Mouse (Mus musculus) adrenal gland, postnatal 14 days (tissue): ENCODE measurements around the gene Dmrtc2. TPM values are rescaled to one million over a fixed set of nuclear protein-coding genes. Genes with fewer than 3 reads are reported as not detected.
A peak's percentile ranks its signal among the peaks of the same experiment; 100 is the strongest.
"Not testable (repeated sequence)": the region's sequence is repeated elsewhere in the genome, so short reads cannot be mapped to it uniquely, and the experiment has no call there.

Experiments used
- DNase-seq: peaks from one replicate; pipeline ENCODE4 v3.0.0; 2021; ENCODE audit warnings: mixed read lengths
- total RNA-seq: library from RNA; stranded (reverse); gene quantifications from 2 replicates; pipeline ENCODE4 v1.2.3, GENCODE M21; 2021

The Dmrtc2 gene
- total RNA-seq, 1 experiment from 2014 or later: not detected

- no peak for DNase-seq
These were observed 777 bp upstream of the Dmrtc2 start for GRCm38 (mm10) chr7:24869080-24869479.

- no peak for DNase-seq
These were observed 7.7 kb downstream of the Dmrtc2 start for GRCm38 (mm10) chr7:24877588-24877987.

- DNase-seq: no peak
These were observed 9.8 kb downstream of the Dmrtc2 start for GRCm38 (mm10) chr7:24879620-24880019.

- DNase-seq: peak; percentile 69
These were observed 12.8 kb downstream of the Dmrtc2 start for GRCm38 (mm10) chr7:24882416-24883199.

- DNase-seq: peak; percentile 99
These were observed 14.2 kb downstream of the Dmrtc2 start, which contains the start of gene Rps19 for GRCm38 (mm10) chr7:24883896-24884692. Gene Rps19 (plus strand): TSS chr7:24884371.

- DNase-seq: peak; percentile 59
These were observed 14.9 kb downstream of the Dmrtc2 start for GRCm38 (mm10) chr7:24884693-24885291.

- no peak for DNase-seq
These were observed 15.8 kb downstream of the Dmrtc2 start for GRCm38 (mm10) chr7:24885468-24886307.

- DNase-seq: peak; percentile 59
These were observed 16.4 kb downstream of the Dmrtc2 start for GRCm38 (mm10) chr7:24886308-24886633.

GRCm38 (mm10) chr7:24887096-24887495 lies 17.2 kb downstream of the Dmrtc2 start:
- no peak for DNase-seq

- no peak for DNase-seq
These were observed 19.8 kb downstream of the Dmrtc2 start for GRCm38 (mm10) chr7:24889431-24890220.

GRCm38 (mm10) chr7:24890281-24891216 lies 20.7 kb downstream of the Dmrtc2 start:
- DNase-seq: peak; percentile 83

- DNase-seq: no peak
These were observed 21.6 kb downstream of the Dmrtc2 start for GRCm38 (mm10) chr7:24891241-24892124.

GRCm38 (mm10) chr7:24892125-24892583 lies 22.3 kb downstream of the Dmrtc2 start:
- DNase-seq: no peak

GRCm38 (mm10) chr7:24895749-24896148 lies 25.9 kb downstream of the Dmrtc2 start:
- DNase-seq: not testable (repeated sequence)

- no peak for DNase-seq
These were observed 26.4 kb downstream of the Dmrtc2 start for GRCm38 (mm10) chr7:24896269-24896668.

GRCm38 (mm10) chr7:24897224-24897623 lies 27.4 kb downstream of the Dmrtc2 start, which contains the start of gene Cd79a:
Gene Cd79a (plus strand): TSS chr7:24897381.
- DNase-seq: peak; percentile 34

GRCm38 (mm10) chr7:24897959-24898358 lies 28.1 kb downstream of the Dmrtc2 start:
- DNase-seq: no peak

- no peak for DNase-seq
These were observed 31.3 kb downstream of the Dmrtc2 start for GRCm38 (mm10) chr7:24901114-24901513.

- no peak for DNase-seq
These were observed 32.0 kb downstream of the Dmrtc2 start for GRCm38 (mm10) chr7:24901842-24902241.
